Mouse (Mus musculus): ENCODE measurements around the gene Layn. TPM values are rescaled to one million over a fixed set of nuclear protein-coding genes. Genes with fewer than 3 reads are reported as not detected.

Gene Layn
- 0.15 and 0.22 TPM in 2 replicates for polyA plus RNA-seq (2012; rRNA removed)

DNA sequence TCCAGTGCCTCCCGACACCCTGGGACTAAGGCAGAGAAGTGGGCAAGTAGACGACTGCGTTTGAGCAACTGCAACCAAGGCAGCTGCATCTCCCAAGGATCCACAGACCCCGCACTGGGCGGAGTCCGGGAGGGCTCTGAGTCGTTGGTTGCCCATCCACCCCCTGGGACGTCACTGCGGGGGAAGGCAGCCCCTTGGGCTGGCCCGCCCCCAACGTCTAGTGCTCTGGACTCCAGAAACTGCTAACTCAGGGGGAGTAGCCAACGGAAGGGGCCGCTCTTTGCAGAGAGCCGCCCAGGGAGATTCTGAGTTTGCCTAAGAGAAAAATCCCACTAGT, at the start of gene Layn:
Layn (minus strand) TSS at position 116 of the 337 bp plus-strand sequence.
- Histone ChIP-seq H3K4me3 (ENCODE audit: low read depth, low read length) (peak within 1 kb of the TSS; percentile 64), H3K4me1 (ENCODE audit: control insufficient read depth, insufficient read depth, insufficient read length, low read length) (peaks cover 8% of the 10 kb centered on the region; the same call in 1 of the 2 replicates), H3K36me3 (ENCODE audit: control insufficient read depth, insufficient read depth, low read length) (no peaks in the 10 kb centered on the region), H3K27ac (ENCODE audit: insufficient read depth, low read depth, low read length) (no peak within 1 kb of the TSS), H3K27me3 (ENCODE audit: control insufficient read depth, insufficient read depth, low read length) (peaks cover 10% of the 10 kb centered on the region)
- TF ChIP-seq POLR2A (IDR thresholded peaks at IDR 0.05; ENCODE audit: low read depth, low read length) (no peak), CTCF (IDR thresholded peaks at IDR 0.05; ENCODE audit: extremely low read depth, insufficient read length, insufficient replicate concordance, low read depth, low read length) (no peak)
- WGBS = 3% methylated on average over 14 of the region's 14 CpGs

DNA sequence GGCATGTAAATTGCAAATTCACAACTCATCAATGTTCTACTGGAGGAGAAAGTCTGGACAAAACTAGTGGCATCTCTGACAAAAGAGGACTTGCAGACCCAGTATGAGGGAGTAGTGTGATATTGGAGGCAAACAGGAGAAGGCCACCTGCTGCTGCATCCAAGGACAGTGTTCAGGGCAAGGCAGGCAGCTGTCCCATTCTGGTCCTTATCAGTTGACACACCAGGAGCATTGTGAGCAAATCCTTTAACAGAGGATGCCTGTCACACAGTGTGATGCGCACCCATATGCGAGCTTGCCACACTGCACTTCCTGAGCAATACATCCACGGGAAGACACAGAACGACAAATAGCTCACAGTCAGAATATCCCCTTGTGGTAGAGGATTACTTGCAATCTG, 37.9 kb upstream of the Layn start:
- Histone ChIP-seq H3K36me3 (ENCODE audit: control insufficient read depth, insufficient read depth, low read length) (no peaks in the 10 kb centered on the region), H3K4me1 (ENCODE audit: control insufficient read depth, insufficient read depth, insufficient read length, low read length) (no peaks in the 10 kb centered on the region), H3K27ac (ENCODE audit: insufficient read depth, low read depth, low read length) (no peak overlapping the region), H3K4me3 (ENCODE audit: low read depth, low read length) (no peak overlapping the region), H3K27me3 (ENCODE audit: control insufficient read depth, insufficient read depth, low read length) (no peaks in the 10 kb centered on the region)
- TF ChIP-seq POLR2A (IDR thresholded peaks at IDR 0.05; ENCODE audit: low read depth, low read length) (no peak), CTCF (IDR thresholded peaks at IDR 0.05; ENCODE audit: extremely low read depth, insufficient read length, insufficient replicate concordance, low read depth, low read length) (no peak)
- WGBS = 69% methylated on average over 4 of the region's 4 CpGs

DNA sequence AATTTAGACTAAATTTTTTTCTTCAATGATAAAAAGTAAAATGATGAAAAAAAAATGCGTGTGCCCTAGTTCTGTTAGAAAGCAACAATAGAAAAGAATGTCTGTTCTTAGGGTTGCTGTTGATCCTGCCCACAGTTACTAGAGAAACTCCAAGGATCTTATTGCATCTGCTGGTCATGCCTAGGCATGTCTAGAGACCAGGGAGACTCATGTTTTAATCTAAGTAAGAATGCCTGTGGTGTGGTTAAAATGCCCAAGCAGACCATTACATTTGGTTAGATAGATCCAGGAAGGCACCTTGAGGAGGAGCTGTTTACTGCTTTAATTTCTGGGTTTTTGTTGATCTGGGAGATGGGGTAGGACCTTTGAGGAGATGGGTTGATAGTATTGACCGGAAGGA, 28.9 kb upstream of the Layn start:
- Histone ChIP-seq H3K36me3 (ENCODE audit: control insufficient read depth, insufficient read depth, low read length) (no peaks in the 10 kb centered on the region), H3K27me3 (ENCODE audit: control insufficient read depth, insufficient read depth, low read length) (peaks cover 24% of the 10 kb centered on the region), H3K4me1 (ENCODE audit: control insufficient read depth, insufficient read depth, insufficient read length, low read length) (peaks cover 3% of the 10 kb centered on the region; the same call in 1 of the 2 replicates), H3K4me3 (ENCODE audit: low read depth, low read length) (no peak overlapping the region), H3K27ac (ENCODE audit: insufficient read depth, low read depth, low read length) (no peak overlapping the region)
- 60% methylated on average over 2 of the region's 2 CpGs for WGBS
- TF ChIP-seq CTCF (IDR thresholded peaks at IDR 0.05; ENCODE audit: extremely low read depth, insufficient read length, insufficient replicate concordance, low read depth, low read length) (no peak), POLR2A (IDR thresholded peaks at IDR 0.05; ENCODE audit: low read depth, low read length) (no peak)

DNA sequence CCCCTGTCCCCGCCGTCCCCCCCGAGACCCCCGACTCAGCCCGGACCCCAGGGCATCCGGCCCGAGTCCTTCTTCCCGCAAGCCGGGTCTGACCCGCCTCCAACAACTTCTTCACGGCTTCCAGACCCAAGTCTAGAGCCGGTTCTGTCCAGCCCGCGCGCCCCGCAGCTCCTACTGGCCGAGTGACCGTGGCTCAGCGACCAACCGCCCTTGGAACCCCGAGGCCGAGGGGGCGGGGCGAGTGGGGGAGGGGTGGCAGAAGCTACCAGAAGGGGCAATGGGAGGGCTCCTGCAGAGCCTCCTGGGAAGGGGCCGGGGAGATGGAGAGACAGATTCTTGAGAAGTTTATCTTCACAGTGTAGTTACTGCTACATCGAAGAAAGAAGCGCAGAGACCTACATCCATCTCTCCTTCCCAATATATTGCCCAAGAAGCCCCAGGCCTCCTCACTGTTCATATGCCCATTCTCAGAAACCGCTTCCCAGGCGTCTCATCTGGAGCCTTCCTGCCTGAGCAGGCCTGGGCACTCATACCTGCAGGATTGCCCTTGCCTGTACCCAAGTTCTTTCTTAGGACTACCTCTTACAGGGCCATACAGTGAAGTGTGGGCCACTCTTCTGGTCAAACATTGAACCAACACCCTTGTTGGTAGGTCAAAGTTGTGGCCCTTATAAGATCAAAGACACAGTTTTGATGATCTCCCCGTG, 27.1 kb upstream of the Layn start:
- Histone ChIP-seq H3K4me3 (ENCODE audit: low read depth, low read length) (peak overlapping the region; percentile 50), H3K36me3 (ENCODE audit: control insufficient read depth, insufficient read depth, low read length) (no peaks in the 10 kb centered on the region), H3K27me3 (ENCODE audit: control insufficient read depth, insufficient read depth, low read length) (peaks cover 24% of the 10 kb centered on the region), H3K4me1 (ENCODE audit: control insufficient read depth, insufficient read depth, insufficient read length, low read length) (peaks cover 3% of the 10 kb centered on the region; the same call in 1 of the 2 replicates), H3K27ac (ENCODE audit: insufficient read depth, low read depth, low read length) (no peak overlapping the region)
- 18% methylated on average over 29 of the region's 30 CpGs for WGBS
- TF ChIP-seq POLR2A (IDR thresholded peaks at IDR 0.05; ENCODE audit: low read depth, low read length) (no peak), CTCF (IDR thresholded peaks at IDR 0.05; ENCODE audit: extremely low read depth, insufficient read length, insufficient replicate concordance, low read depth, low read length) (no peak)

DNA sequence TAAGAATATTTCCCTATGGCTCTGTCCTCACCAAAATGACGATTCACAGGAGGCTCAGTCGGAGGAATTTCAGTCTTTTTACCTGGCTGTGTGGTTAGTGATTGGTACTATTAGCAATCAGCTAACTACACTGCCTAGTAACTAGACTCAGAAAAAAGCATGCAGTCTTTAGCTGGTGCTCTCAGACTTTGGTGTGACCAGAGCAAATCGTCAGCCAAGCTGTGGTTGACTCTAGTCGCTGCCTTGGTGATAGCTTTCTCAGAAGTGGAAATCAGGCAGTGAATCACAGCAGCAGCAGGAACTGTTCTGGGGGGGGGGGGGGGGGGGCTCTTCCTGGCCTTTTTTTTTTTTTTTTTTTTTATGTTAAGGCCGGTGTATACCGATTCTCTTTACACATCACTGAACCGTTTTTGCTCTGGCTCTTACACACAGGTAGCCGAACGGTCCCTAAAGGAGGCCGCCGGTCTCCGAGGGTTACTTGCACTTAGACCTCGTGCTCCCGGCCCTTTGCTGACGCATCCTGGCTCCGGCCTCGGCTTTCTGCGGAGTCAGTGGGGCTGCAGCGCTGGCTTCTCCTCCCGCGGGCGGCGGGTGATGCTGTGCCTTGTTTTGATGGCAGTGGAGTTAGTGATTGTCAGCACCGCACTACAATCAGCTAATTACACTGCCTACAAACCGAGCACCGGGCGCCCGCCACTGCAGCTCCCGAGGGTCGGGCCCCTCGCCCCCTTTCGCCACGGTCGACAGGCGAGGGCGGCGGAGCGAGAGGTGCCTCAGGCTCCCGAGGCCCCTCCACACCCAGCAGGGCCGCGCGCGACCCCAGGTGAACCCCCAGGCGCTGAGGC, 26.3 kb upstream of the Layn start:
- H3K36me3 ChIP-seq (ENCODE audit: control insufficient read depth, insufficient read depth, low read length) = no peaks in the 10 kb centered on the region
- peaks cover 3% of the 10 kb centered on the region; the same call in 1 of the 2 replicates for H3K4me1 ChIP-seq (ENCODE audit: control insufficient read depth, insufficient read depth, insufficient read length, low read length)
- H3K27ac ChIP-seq (ENCODE audit: insufficient read depth, low read depth, low read length) = no peak overlapping the region
- TF ChIP-seq CTCF (IDR thresholded peaks at IDR 0.05; ENCODE audit: extremely low read depth, insufficient read length, insufficient replicate concordance, low read depth, low read length) (no peak), POLR2A (IDR thresholded peaks at IDR 0.05; ENCODE audit: low read depth, low read length) (no peak)
- peaks cover 24% of the 10 kb centered on the region for H3K27me3 ChIP-seq (ENCODE audit: control insufficient read depth, insufficient read depth, low read length)
- 5% methylated on average over 42 of the region's 44 CpGs for WGBS
- H3K4me3 ChIP-seq (ENCODE audit: low read depth, low read length) = peak overlapping the region; percentile 50

DNA sequence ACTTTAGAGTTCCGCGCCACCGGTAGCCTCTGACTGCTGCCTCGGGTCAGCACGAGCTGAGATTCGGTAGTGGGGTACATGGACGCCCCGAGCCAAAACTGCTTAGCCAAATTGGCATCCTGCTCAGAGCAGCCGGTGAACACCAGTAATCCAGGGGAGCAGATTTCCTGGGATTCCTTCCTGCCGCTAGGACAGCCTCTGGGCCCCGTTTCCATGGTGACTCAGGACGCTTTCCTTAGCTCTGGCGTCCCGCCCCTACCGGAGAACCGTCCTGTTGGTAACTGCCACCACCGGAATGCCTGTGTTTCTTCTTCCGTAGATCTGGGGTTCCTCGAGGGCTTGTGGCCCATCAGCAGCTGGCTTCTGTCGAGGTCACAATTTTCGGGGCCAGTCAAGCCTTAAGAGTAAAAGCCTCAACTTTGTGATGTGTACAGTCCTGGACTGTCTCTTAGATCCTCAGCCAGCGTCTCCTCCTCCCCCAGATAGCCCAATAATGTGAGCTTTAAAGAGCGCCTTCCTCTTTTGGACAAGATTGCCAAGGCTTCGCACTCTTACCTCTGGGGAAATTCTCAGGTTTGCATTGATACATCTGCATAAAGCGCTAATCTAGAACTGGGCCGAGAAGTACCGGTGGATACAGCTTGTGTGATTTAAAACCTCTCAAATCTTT, 25.0 kb upstream of the Layn start, which contains the start of gene 4833427G06Rik:
4833427G06Rik (minus strand) TSS at position 323 of the 670 bp plus-strand sequence.
- TF ChIP-seq CTCF (IDR thresholded peaks at IDR 0.05; ENCODE audit: extremely low read depth, insufficient read length, insufficient replicate concordance, low read depth, low read length) = no peak
- TF ChIP-seq POLR2A (IDR thresholded peaks at IDR 0.05; ENCODE audit: low read depth, low read length) = no peak
- Histone ChIP-seq H3K4me3 (ENCODE audit: low read depth, low read length) (no peak within 1 kb of the TSS), H3K27me3 (ENCODE audit: control insufficient read depth, insufficient read depth, low read length) (peaks cover 24% of the 10 kb centered on the region), H3K4me1 (ENCODE audit: control insufficient read depth, insufficient read depth, insufficient read length, low read length) (peaks cover 3% of the 10 kb centered on the region; the same call in 1 of the 2 replicates), H3K27ac (ENCODE audit: insufficient read depth, low read depth, low read length) (no peak within 1 kb of the TSS), H3K36me3 (ENCODE audit: control insufficient read depth, insufficient read depth, low read length) (no peaks in the 10 kb centered on the region)
- 15% methylated on average over 27 of the region's 27 CpGs for WGBS

Data from small intestine, adult 2 months (tissue).